Mouse (Mus musculus) kidney, embryonic 14.5 days (tissue): ENCODE results near the gene Mobp. TPM values are rescaled to one million over a fixed set of nuclear protein-coding genes. Genes with fewer than 3 reads are reported as not detected.
A peak's percentile ranks its signal among the peaks of the same experiment; 100 is the strongest.

Experiments used
- ATAC-seq: fragments of 200-750 bp; cut with Nextera tagmentation; 2 replicates; pipeline ENCODE4 v1.8.0; 2017; ENCODE audit warnings: moderate number of reproducible peaks, mild to moderate bottlenecking, moderate TSS enrichment, moderate library complexity; ENCODE audit not compliant: low FRiP score, low TSS enrichment
- H3K27ac ChIP-seq: fragments of 300-500 bp; sonication (generic); 2 replicates; pipeline ENCODE4 v1.5.1; 2014; ENCODE audit warnings: low read depth, mild to moderate bottlenecking, low read length, moderate library complexity, mixed read lengths
- H3K27me3 ChIP-seq: fragments of 300-500 bp; sonication (generic); 2 replicates; pipeline ENCODE4 v1.6.1; 2014; ENCODE audit warnings: mild to moderate bottlenecking, low read length; ENCODE audit not compliant: control insufficient read depth, insufficient read depth
- H3K36me3 ChIP-seq: fragments of 300-500 bp; sonication (generic); 2 replicates; pipeline ENCODE4 v1.6.1; 2014; ENCODE audit warnings: low read length, mixed read lengths; ENCODE audit not compliant: control insufficient read depth, insufficient read depth
- H3K4me1 ChIP-seq: fragments of 300-500 bp; sonication (generic); 2 replicates; pipeline ENCODE4 v1.6.1; 2014; ENCODE audit warnings: low read length, mixed read lengths; ENCODE audit not compliant: control insufficient read depth, insufficient read depth
- H3K4me2 ChIP-seq: fragments of 300-500 bp; sonication (generic); replicated peaks from 2 replicates; pipeline ENCODE4 v1.6.1; 2014; ENCODE audit warnings: low read depth, mild to moderate bottlenecking, low read length
- H3K4me3 ChIP-seq: fragments of 300-500 bp; sonication (generic); 2 replicates; pipeline ENCODE4 v1.5.1; 2014; ENCODE audit warnings: mild to moderate bottlenecking, low read length
- H3K9ac ChIP-seq: fragments of 300-500 bp; sonication (generic); 2 replicates; pipeline ENCODE4 v1.6.1; 2014; ENCODE audit warnings: low read depth, mild to moderate bottlenecking, low read length, moderate library complexity
- H3K9me3 ChIP-seq: fragments of 300-500 bp; sonication (generic); 2 replicates; pipeline ENCODE4 v1.6.1; 2016; ENCODE audit warnings: low read length; ENCODE audit not compliant: control insufficient read depth
- WGBS: fragments of 180-500 bp; shearing (Covaris S2); extraction: QIAGEN DNeasy Blood & Tissue Kit; methylation state at CpG from one replicate; pipeline ENCODE4 v1.1.7; 2014; 5-methylcytosine and 5-hydroxymethylcytosine counted together
- polyA plus RNA-seq: library from polyadenylated mRNA; unstranded; fragments of >200 nt; fragmentation: Nextera tagmentation; extraction: Ambion mirVana; gene quantifications from 2 replicates; pipeline ENCODE4 v1.2.1, GENCODE M21; 2014

The Mobp gene
- polyA plus RNA-seq, 1 experiment from 2014 or later, result not detected

DNA sequence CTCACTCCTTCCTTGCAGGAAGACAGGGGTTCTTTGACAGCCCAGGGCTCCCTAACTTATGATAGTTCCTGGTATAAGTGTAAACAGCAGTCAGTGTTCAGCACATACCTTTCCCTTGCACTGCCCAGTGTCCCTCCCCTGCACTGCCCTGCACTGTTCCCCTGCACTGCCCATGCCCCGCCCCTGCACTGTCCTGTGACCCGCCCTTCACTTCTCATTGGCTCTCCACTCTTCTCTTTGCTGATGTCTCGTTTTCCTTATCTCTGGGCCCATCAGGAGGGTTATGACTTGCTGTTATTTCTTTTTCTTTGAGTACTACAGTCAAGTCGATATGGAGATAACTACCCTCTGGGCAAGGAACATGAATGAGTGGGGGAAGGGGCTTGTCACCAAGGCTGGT is 8.5 kb downstream of the Mobp start:
- H3K4me3 ChIP-seq, result no peak overlapping the region
- no peaks in the 10 kb centered on the region for H3K36me3 ChIP-seq
- 33% methylated on average over 4 of the region's 4 CpGs for WGBS
- H3K9ac ChIP-seq, result no peak overlapping the region
- no peak for ATAC-seq
- no peaks in the 10 kb centered on the region for H3K4me1 ChIP-seq
- no peaks in the 10 kb centered on the region for H3K27me3 ChIP-seq
- no peak overlapping the region for H3K27ac ChIP-seq
- H3K9me3 ChIP-seq, result no peaks in the 10 kb centered on the region
- no peak overlapping the region for H3K4me2 ChIP-seq

DNA sequence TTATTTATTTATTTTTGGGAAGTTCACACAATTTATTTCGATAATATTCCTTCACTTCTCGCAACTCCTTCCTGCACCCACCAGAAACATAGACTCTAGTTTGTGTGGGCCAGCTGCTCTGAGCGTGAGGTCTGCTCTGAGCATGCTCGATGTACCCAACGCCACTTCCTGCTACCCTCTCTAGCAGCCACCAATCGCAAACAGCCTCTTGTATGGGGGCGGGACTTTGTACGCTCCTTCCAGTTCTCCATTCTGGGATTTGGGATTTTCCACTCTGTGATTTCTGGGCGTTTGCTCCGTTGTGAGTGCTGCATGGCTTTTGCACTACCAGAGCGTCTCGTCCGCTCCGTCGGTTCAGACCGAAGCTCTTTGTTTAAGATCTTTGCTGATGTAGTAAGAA is 14.4 kb downstream of the Mobp start:
- Histone ChIP-seq H3K9me3 (no peaks in the 10 kb centered on the region), H3K27ac (no peak overlapping the region), H3K4me3 (no peak overlapping the region), H3K4me1 (no peaks in the 10 kb centered on the region), H3K9ac (no peak overlapping the region), H3K4me2 (no peak overlapping the region), H3K36me3 (no peaks in the 10 kb centered on the region), H3K27me3 (no peaks in the 10 kb centered on the region)
- no peak for ATAC-seq
- WGBS, result 90% methylated on average over 16 of the region's 16 CpGs

GRCm38 (mm10) chr9:120167826-120168225 is 18.3 kb downstream of the Mobp start:
- no peak for ATAC-seq
- Histone ChIP-seq H3K4me2 (no peak overlapping the region), H3K9me3 (peaks cover 4% of the 10 kb centered on the region; the same call in 1 of the 2 replicates), H3K4me3 (no peak overlapping the region), H3K27ac (no peak overlapping the region), H3K9ac (no peak overlapping the region), H3K4me1 (no peaks in the 10 kb centered on the region), H3K27me3 (no peaks in the 10 kb centered on the region), H3K36me3 (no peaks in the 10 kb centered on the region)
- 63% methylated on average over 11 of the region's 11 CpGs for WGBS

DNA sequence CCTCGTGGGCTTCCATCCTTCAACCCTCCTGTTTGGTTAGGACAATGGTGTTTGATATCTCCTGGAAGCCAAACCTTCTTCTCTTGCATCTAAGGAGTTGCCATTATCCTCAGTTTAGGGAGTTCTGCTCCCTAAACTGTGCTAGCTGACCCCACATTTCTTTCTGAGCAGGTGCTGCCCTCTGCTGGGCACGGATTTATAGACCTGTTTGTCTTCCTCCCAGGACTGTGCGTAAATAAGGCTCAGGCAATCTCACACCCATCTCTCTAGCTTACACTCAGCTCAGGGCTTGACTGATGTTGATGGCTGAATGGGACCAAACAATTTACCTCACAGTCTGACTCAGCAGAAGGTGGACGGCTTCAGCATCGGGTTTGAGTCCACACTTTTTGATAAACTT is 21.8 kb downstream of the Mobp start:
- Histone ChIP-seq H3K9me3 (peaks cover 4% of the 10 kb centered on the region; the same call in 1 of the 2 replicates), H3K27me3 (no peaks in the 10 kb centered on the region), H3K9ac (no peak overlapping the region), H3K4me3 (no peak overlapping the region), H3K27ac (no peak overlapping the region), H3K36me3 (no peaks in the 10 kb centered on the region), H3K4me1 (no peaks in the 10 kb centered on the region), H3K4me2 (no peak overlapping the region)
- whole genome bisulfite sequencing, result 44% methylated on average over 5 of the region's 5 CpGs
- ATAC-seq, result no peak

GRCm38 (mm10) chr9:120174436-120175137 is 25.1 kb downstream of the Mobp start:
- 86% methylated on average over 18 of the region's 18 CpGs for WGBS
- Histone ChIP-seq H3K27me3 (no peaks in the 10 kb centered on the region), H3K27ac (no peak overlapping the region), H3K9ac (no peak overlapping the region), H3K4me2 (no peak overlapping the region), H3K9me3 (peaks cover 4% of the 10 kb centered on the region; the same call in 1 of the 2 replicates), H3K36me3 (no peaks in the 10 kb centered on the region), H3K4me1 (no peaks in the 10 kb centered on the region), H3K4me3 (no peak overlapping the region)
- no peak for ATAC-seq

DNA sequence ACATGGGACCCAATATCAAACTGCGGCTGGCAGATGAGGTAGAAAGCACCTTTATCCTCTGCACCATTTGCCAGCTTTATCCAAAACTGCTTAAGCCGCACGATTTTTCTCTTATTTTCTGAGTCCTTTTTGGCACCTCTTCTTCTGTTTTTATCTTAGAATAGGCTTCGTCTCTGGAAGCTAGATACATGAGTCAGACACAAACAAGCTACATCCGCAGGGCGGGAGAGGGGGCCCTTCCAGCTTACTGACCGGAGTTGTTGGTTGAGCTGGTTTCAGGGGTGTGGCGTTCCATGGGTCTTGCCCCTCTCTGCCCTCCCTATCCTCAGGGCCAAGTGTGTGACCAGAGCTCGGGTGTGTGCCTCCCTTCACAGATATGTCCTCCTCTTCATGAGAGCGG is 29.3 kb downstream of the Mobp start:
- no peaks in the 10 kb centered on the region for H3K4me1 ChIP-seq
- no peaks in the 10 kb centered on the region for H3K9me3 ChIP-seq
- no peaks in the 10 kb centered on the region for H3K27me3 ChIP-seq
- H3K4me2 ChIP-seq, result no peak overlapping the region
- ATAC-seq, result no peak
- no peak overlapping the region for H3K27ac ChIP-seq
- H3K36me3 ChIP-seq, result no peaks in the 10 kb centered on the region
- WGBS, result 87% methylated on average over 10 of the region's 10 CpGs
- no peak overlapping the region for H3K4me3 ChIP-seq
- no peak overlapping the region for H3K9ac ChIP-seq

DNA sequence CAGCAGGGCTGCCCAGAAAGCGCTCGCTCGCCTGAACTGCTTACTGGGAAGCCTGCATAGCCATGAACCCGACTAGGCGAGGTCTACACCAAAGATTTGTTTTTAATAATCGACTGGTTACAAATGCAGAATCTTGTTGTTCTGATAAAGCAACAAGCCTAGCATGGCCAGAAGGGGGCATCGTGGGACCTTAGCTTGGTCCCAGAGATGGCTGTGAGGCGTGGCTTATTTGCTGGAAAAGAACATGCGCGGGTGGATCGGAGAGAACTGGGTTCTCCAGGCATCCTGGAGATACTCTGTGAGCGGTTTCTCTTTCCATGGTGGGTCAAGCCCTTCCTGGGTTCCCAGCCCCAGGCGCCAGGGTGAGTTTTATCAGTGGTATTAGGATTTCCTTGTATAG is 35.0 kb downstream of the Mobp start:
- H3K4me2 ChIP-seq, result no peak overlapping the region
- no peaks in the 10 kb centered on the region for H3K27me3 ChIP-seq
- H3K4me1 ChIP-seq, result no peaks in the 10 kb centered on the region
- WGBS, result 27% methylated on average over 13 of the region's 13 CpGs
- H3K9ac ChIP-seq, result no peak overlapping the region
- no peak overlapping the region for H3K4me3 ChIP-seq
- no peak for ATAC-seq
- no peaks in the 10 kb centered on the region for H3K9me3 ChIP-seq
- no peaks in the 10 kb centered on the region for H3K36me3 ChIP-seq
- H3K27ac ChIP-seq, result no peak overlapping the region

GRCm38 (mm10) chr9:120186856-120187255 is 37.3 kb downstream of the Mobp start:
- H3K27me3 ChIP-seq, result no peaks in the 10 kb centered on the region
- H3K4me1 ChIP-seq, result no peaks in the 10 kb centered on the region
- H3K9me3 ChIP-seq, result no peaks in the 10 kb centered on the region
- H3K36me3 ChIP-seq, result no peaks in the 10 kb centered on the region
- 68% methylated on average over 5 of the region's 5 CpGs for WGBS
- H3K9ac ChIP-seq, result no peak overlapping the region
- no peak for ATAC-seq
- H3K4me2 ChIP-seq, result no peak overlapping the region
- no peak overlapping the region for H3K27ac ChIP-seq
- H3K4me3 ChIP-seq, result no peak overlapping the region

GRCm38 (mm10) chr9:120190891-120191290 is 41.4 kb downstream of the Mobp start:
- no peaks in the 10 kb centered on the region for H3K4me1 ChIP-seq
- 0 out of 2 replicates have a peak, but pooled peaks have one; percentile 35 for ATAC-seq
- 48% methylated on average over 13 of the region's 13 CpGs for WGBS
- H3K36me3 ChIP-seq, result no peaks in the 10 kb centered on the region
- no peak overlapping the region for H3K27ac ChIP-seq
- peak overlapping the region; percentile 34 for H3K4me3 ChIP-seq
- no peaks in the 10 kb centered on the region for H3K9me3 ChIP-seq
- peak overlapping the region; percentile 49 for H3K4me2 ChIP-seq
- no peaks in the 10 kb centered on the region for H3K27me3 ChIP-seq
- H3K9ac ChIP-seq, result 0 out of 2 replicates have a peak overlapping the region, but pooled peaks have one; percentile 34
